Mouse (Mus musculus): ENCODE data around the gene Sf1. TPM values are rescaled to one million over a fixed set of nuclear protein-coding genes. Genes with fewer than 3 reads are reported as not detected.

Sf1 gene
- polyA plus RNA-seq, 1 experiment: 140 TPM

- no peaks in the 10 kb centered on the region for H3K27me3 ChIP-seq (ENCODE audit: control insufficient read depth)
- no peaks in the 10 kb centered on the region for H3K9me3 ChIP-seq (ENCODE audit: control insufficient read depth, low read length)
- TF ChIP-seq TAL1 (IDR thresholded peaks at IDR 0.05; ENCODE audit: low read length): no peak
- TF ChIP-seq GATA1 (IDR thresholded peaks at IDR 0.05; ENCODE audit: low read length): no peak
- H3K4me1 ChIP-seq (ENCODE audit: control insufficient read depth): peaks cover 28% of the 10 kb centered on the region
- peaks cover 47% of the 10 kb centered on the region for H3K36me3 ChIP-seq (ENCODE audit: control insufficient read depth)
- no peak overlapping the region for H3K4me3 ChIP-seq (replicated peaks)
Measured at GRCm38 (mm10) chr19:6347615-6348014, 15.9 kb upstream of the Sf1 start.

- Histone ChIP-seq H3K9me3 (ENCODE audit: control insufficient read depth, low read length) (no peaks in the 10 kb centered on the region), H3K36me3 (ENCODE audit: control insufficient read depth) (peaks cover 49% of the 10 kb centered on the region), H3K27me3 (ENCODE audit: control insufficient read depth) (no peaks in the 10 kb centered on the region), H3K4me1 (ENCODE audit: control insufficient read depth) (peaks cover 18% of the 10 kb centered on the region), H3K4me3 (replicated peaks) (no peak overlapping the region)
- TF ChIP-seq GATA1 (IDR thresholded peaks at IDR 0.05; ENCODE audit: low read length) (no peak), TAL1 (IDR thresholded peaks at IDR 0.05; ENCODE audit: low read length) (no peak)
Measured at GRCm38 (mm10) chr19:6348717-6349116, 14.8 kb upstream of the Sf1 start.

DNA sequence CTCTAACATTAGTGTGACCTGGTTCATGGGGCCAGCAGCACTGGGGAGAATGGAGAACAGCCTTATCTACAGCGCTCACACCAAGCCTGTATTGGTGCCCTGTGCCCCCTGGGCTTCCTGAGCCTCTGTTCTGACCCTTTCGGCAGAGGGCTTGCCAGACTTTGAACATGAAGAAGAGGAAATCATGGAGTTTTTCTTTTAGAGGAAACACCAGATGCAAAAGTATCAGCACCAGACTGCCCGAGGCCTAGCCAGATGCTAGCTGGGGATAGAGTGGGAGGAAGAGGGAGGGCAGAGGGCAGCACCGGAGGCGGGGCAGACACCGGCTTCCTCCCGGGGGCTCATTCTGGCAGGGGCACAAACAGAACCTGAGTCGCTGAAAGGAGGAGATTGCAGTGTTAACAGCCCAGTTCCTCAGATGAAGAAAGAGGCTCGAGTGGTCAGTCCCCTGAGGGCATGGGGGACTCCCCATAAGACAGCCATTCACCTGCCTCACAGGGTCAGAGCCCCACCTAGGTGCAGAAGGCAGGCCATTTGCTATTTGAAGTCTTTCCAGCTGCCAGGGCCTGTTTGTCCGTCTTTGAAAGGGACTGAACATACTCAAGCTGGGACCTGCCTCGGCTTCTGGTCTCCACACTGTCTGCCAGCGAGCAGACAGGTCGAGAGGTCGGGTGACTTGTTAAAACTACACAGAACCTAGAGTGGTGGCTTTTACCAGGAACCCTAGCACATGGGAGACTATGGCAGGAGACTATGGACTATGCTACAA lies 14.1 kb upstream of the Sf1 start:
- peaks cover 51% of the 10 kb centered on the region for H3K36me3 ChIP-seq (ENCODE audit: control insufficient read depth)
- peaks cover 16% of the 10 kb centered on the region for H3K4me1 ChIP-seq (ENCODE audit: control insufficient read depth)
- no peaks in the 10 kb centered on the region for H3K9me3 ChIP-seq (ENCODE audit: control insufficient read depth, low read length)
- H3K4me3 ChIP-seq (replicated peaks): no peak overlapping the region
- H3K27me3 ChIP-seq (ENCODE audit: control insufficient read depth): no peaks in the 10 kb centered on the region
- TF ChIP-seq TAL1 (IDR thresholded peaks at IDR 0.05; ENCODE audit: low read length): no peak
- TF ChIP-seq GATA1 (IDR thresholded peaks at IDR 0.05; ENCODE audit: low read length): no peak

- no peaks in the 10 kb centered on the region for H3K27me3 ChIP-seq (ENCODE audit: control insufficient read depth)
- peaks cover 14% of the 10 kb centered on the region for H3K4me1 ChIP-seq (ENCODE audit: control insufficient read depth)
- H3K36me3 ChIP-seq (ENCODE audit: control insufficient read depth): peaks cover 44% of the 10 kb centered on the region
- H3K4me3 ChIP-seq (replicated peaks): no peak overlapping the region
- TF ChIP-seq GATA1 (IDR thresholded peaks at IDR 0.05; ENCODE audit: low read length) (no peak), TAL1 (IDR thresholded peaks at IDR 0.05; ENCODE audit: low read length) (no peak)
- H3K9me3 ChIP-seq (ENCODE audit: control insufficient read depth, low read length): no peaks in the 10 kb centered on the region
Measured at GRCm38 (mm10) chr19:6351431-6352106, 11.9 kb upstream of the Sf1 start.

DNA sequence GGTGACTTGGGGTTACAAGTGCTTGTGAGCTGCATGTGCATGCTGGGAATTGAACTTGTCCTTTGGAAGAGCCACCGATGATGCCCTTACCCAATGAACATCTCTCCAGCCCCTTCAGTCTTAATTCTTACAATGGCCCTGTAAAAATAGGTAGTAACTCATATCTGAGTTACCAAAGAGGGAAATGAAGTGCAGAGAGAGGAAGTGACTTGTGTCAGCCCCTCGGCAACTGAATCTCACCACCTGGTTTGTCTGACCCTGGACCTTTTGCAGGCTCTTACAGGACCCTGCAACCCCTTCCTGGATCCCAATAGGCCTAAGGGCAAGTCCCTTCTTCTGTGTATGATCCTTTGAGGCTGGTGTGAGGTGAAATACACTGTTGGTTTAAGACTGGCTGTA lies 11.4 kb upstream of the Sf1 start:
- Histone ChIP-seq H3K36me3 (ENCODE audit: control insufficient read depth) (peaks cover 39% of the 10 kb centered on the region), H3K4me1 (ENCODE audit: control insufficient read depth) (peaks cover 14% of the 10 kb centered on the region), H3K9me3 (ENCODE audit: control insufficient read depth, low read length) (no peaks in the 10 kb centered on the region), H3K27me3 (ENCODE audit: control insufficient read depth) (no peaks in the 10 kb centered on the region), H3K4me3 (replicated peaks) (no peak overlapping the region)
- TF ChIP-seq TAL1 (IDR thresholded peaks at IDR 0.05; ENCODE audit: low read length): no peak
- no peak for TF ChIP-seq GATA1 (IDR thresholded peaks at IDR 0.05; ENCODE audit: low read length)

DNA sequence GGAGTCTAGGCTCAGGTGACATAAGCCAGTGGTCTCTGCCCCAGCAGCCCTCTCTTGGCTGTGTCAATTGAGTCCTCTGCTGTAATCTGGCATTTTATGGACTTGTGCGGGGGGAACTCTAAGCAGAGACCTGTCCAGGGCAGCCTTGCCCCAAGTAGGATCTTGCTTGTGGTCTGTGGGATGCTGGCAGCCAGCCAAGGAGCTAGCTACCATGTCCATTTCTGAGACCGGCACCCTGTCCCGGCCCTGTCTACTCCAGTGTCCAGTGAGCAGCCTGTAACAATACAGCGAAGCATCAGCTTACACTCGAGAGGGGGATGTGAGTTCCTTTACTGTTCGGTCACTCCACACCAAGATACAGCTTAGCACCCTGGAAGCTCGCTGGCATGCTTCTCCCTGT lies 9.5 kb upstream of the Sf1 start:
- Histone ChIP-seq H3K4me1 (ENCODE audit: control insufficient read depth) (peaks cover 7% of the 10 kb centered on the region), H3K27me3 (ENCODE audit: control insufficient read depth) (no peaks in the 10 kb centered on the region), H3K9me3 (ENCODE audit: control insufficient read depth, low read length) (no peaks in the 10 kb centered on the region), H3K4me3 (replicated peaks) (no peak overlapping the region), H3K36me3 (ENCODE audit: control insufficient read depth) (peaks cover 36% of the 10 kb centered on the region)
- no peak for TF ChIP-seq GATA1 (IDR thresholded peaks at IDR 0.05; ENCODE audit: low read length)
- no peak for TF ChIP-seq TAL1 (IDR thresholded peaks at IDR 0.05; ENCODE audit: low read length)

- TF ChIP-seq GATA1 (IDR thresholded peaks at IDR 0.05; ENCODE audit: low read length): no peak
- no peak for TF ChIP-seq TAL1 (IDR thresholded peaks at IDR 0.05; ENCODE audit: low read length)
- no peak overlapping the region for H3K4me3 ChIP-seq (replicated peaks)
- H3K27me3 ChIP-seq (ENCODE audit: control insufficient read depth): no peaks in the 10 kb centered on the region
- H3K36me3 ChIP-seq (ENCODE audit: control insufficient read depth): peaks cover 46% of the 10 kb centered on the region
- H3K9me3 ChIP-seq (ENCODE audit: control insufficient read depth, low read length): no peaks in the 10 kb centered on the region
- H3K4me1 ChIP-seq (ENCODE audit: control insufficient read depth): peaks cover 24% of the 10 kb centered on the region
Measured at GRCm38 (mm10) chr19:6361291-6361690, 2.2 kb upstream of the Sf1 start.

GRCm38 (mm10) chr19:6363091-6363410 lies 439 bp upstream of the Sf1 start:
- Histone ChIP-seq H3K36me3 (ENCODE audit: control insufficient read depth) (peaks cover 63% of the 10 kb centered on the region), H3K4me1 (ENCODE audit: control insufficient read depth) (peaks cover 33% of the 10 kb centered on the region), H3K27me3 (ENCODE audit: control insufficient read depth) (no peaks in the 10 kb centered on the region), H3K9me3 (ENCODE audit: control insufficient read depth, low read length) (no peaks in the 10 kb centered on the region), H3K4me3 (replicated peaks) (peak overlapping the region; percentile 79)
- TF ChIP-seq GATA1 (IDR thresholded peaks at IDR 0.05; ENCODE audit: low read length) (no peak), TAL1 (IDR thresholded peaks at IDR 0.05; ENCODE audit: low read length) (no peak)

GRCm38 (mm10) chr19:6364317-6364725 lies 831 bp downstream of the Sf1 start:
- H3K9me3 ChIP-seq (ENCODE audit: control insufficient read depth, low read length): no peaks in the 10 kb centered on the region
- no peak for TF ChIP-seq TAL1 (IDR thresholded peaks at IDR 0.05; ENCODE audit: low read length)
- no peak for TF ChIP-seq GATA1 (IDR thresholded peaks at IDR 0.05; ENCODE audit: low read length)
- peaks cover 71% of the 10 kb centered on the region for H3K36me3 ChIP-seq (ENCODE audit: control insufficient read depth)
- peaks cover 33% of the 10 kb centered on the region for H3K4me1 ChIP-seq (ENCODE audit: control insufficient read depth)
- H3K4me3 ChIP-seq (replicated peaks): peak overlapping the region; percentile 79
- H3K27me3 ChIP-seq (ENCODE audit: control insufficient read depth): no peaks in the 10 kb centered on the region
